Mouse (Mus musculus) kidney, embryonic 16.5 days (tissue): ENCODE measurements around the gene Atp6v0e2. TPM values are rescaled to one million over a fixed set of nuclear protein-coding genes. Genes with fewer than 3 reads are reported as not detected.

ENCODE experiments used
- ATAC-seq: fragments of 200-750 bp; cut with Nextera tagmentation; 2 replicates; pipeline ENCODE4 v1.8.0; 2017; ENCODE audit warnings: moderate TSS enrichment; ENCODE audit not compliant: low FRiP score, low TSS enrichment
- H3K27ac ChIP-seq: fragments of 300-500 bp; sonication (generic); 2 replicates; pipeline ENCODE4 v1.5.1; 2014; ENCODE audit warnings: low read length
- H3K27me3 ChIP-seq: fragments of 300-500 bp; sonication (generic); 2 replicates; pipeline ENCODE4 v1.6.1; 2014; ENCODE audit warnings: low read length, control low read depth, mixed read lengths; ENCODE audit not compliant: insufficient read depth
- H3K36me3 ChIP-seq: fragments of 300-500 bp; sonication (generic); 2 replicates; pipeline ENCODE4 v1.6.1; 2014; ENCODE audit warnings: low read length, control low read depth, mixed read lengths; ENCODE audit not compliant: insufficient read depth
- H3K4me1 ChIP-seq: fragments of 300-500 bp; sonication (generic); 2 replicates; pipeline ENCODE4 v1.6.1; 2014; ENCODE audit warnings: low read length, control low read depth, mixed read lengths; ENCODE audit not compliant: insufficient read depth
- H3K4me2 ChIP-seq: fragments of 300-500 bp; sonication (generic); replicated peaks from 2 replicates; pipeline ENCODE4 v1.6.1; 2014; ENCODE audit warnings: low read depth, low read length
- H3K4me3 ChIP-seq: fragments of 300-500 bp; sonication (generic); 2 replicates; pipeline ENCODE4 v1.5.1; 2014; ENCODE audit warnings: mild to moderate bottlenecking, low read length
- H3K9ac ChIP-seq: fragments of 300-500 bp; sonication (generic); replicated peaks from 2 replicates; pipeline ENCODE4 v1.6.1; 2014; ENCODE audit warnings: low read length
- H3K9me3 ChIP-seq: fragments of 300-500 bp; sonication (generic); 2 replicates; pipeline ENCODE4 v1.6.1; 2016; ENCODE audit warnings: low read length, control low read depth
- WGBS: fragments of 180-500 bp; shearing (Covaris S2); extraction: QIAGEN DNeasy Blood & Tissue Kit; methylation state at CpG from one replicate; pipeline ENCODE4 v1.1.7; 2014; 5-methylcytosine and 5-hydroxymethylcytosine counted together
- polyA plus RNA-seq: library from polyadenylated mRNA; unstranded; fragments of >200 nt; fragmentation: Nextera tagmentation; extraction: Ambion mirVana; gene quantifications from 2 replicates; pipeline ENCODE4 v1.2.1, GENCODE M21; 2015

Gene Atp6v0e2
- polyA plus RNA-seq, 1 experiment from 2014 or later: 33.8 TPM

DNA sequence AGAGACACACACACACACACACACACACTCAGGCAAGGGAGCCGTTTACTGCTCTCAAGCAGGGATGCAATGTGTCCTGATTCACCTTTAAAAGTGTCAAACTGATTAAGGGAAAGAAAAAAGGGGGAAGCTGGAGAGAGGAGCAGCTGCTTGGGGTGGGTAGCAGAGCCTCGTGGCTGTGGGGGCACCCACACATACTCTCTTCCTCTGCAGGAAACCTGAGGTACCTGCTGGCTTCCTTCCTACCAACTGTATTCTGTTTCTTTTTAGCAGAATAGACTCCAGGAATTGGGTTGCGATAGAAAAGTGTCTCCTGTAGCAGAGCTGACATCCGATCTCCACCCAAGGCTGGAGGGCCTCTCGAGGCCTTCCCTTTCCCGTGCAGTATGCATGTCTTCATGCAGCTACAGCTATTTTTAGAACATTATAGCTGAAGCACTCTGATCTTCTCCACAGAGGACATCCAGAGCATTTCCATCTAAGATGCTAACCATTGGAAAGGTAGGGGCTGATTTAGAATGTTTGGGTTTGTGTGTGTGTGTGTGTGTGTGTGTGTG lies 51.9 kb downstream of the Atp6v0e2 start, which contains the start of gene Gm45021:
Gene Gm45021 (plus strand): TSS at position 417 of the 557 bp plus-strand sequence.
- WGBS: 11% methylated on average over 6 of the region's 6 CpGs
- ATAC-seq: no peak
- H3K4me2 ChIP-seq: no peak within 1 kb of the TSS
- no peaks in the 10 kb centered on the region for H3K27me3 ChIP-seq
- peaks cover 20% of the 10 kb centered on the region; the same call in 1 of the 2 replicates for H3K4me1 ChIP-seq
- H3K9ac ChIP-seq: 0 out of 2 replicates have a peak within 1 kb of the TSS, but pooled peaks have one; percentile 29
- peak within 1 kb of the TSS; percentile 6; the same call in 1 of the 2 replicates for H3K27ac ChIP-seq
- H3K36me3 ChIP-seq: no peaks in the 10 kb centered on the region
- no peaks in the 10 kb centered on the region for H3K9me3 ChIP-seq
- H3K4me3 ChIP-seq: no peak within 1 kb of the TSS

Other genes with a start within 250 kb of the Atp6v0e2 start
- gene Krba1, start 142.0 kb upstream of the Atp6v0e2 start, polyA plus RNA-seq: 22.7 and 26.4 TPM in 2 replicates
- 32.0 and 33.9 TPM in 2 replicates for gene Zfp467, start 91.8 kb upstream of the Atp6v0e2 start, polyA plus RNA-seq
- gene Sspo, start 89.4 kb upstream of the Atp6v0e2 start, polyA plus RNA-seq: 0.36 and 0.97 TPM in 2 replicates
- 14.3 and 14.5 TPM in 2 replicates for gene Lrrc61, start 17.2 kb downstream of the Atp6v0e2 start, polyA plus RNA-seq
- gene Rarres2, start 35.2 kb downstream of the Atp6v0e2 start, polyA plus RNA-seq: 64.5 and 76.1 TPM in 2 replicates
- gene Gm45021, start 52.0 kb downstream of the Atp6v0e2 start, polyA plus RNA-seq: not detected in 2 replicates
- gene Repin1, start 56.3 kb downstream of the Atp6v0e2 start, polyA plus RNA-seq: 52.9 and 59.3 TPM in 2 replicates
- 0.69 TPM in 1 of 2 replicates, not detected in the other for gene Gm44965, start 56.3 kb downstream of the Atp6v0e2 start, polyA plus RNA-seq
- gene Zfp775, start 64.4 kb downstream of the Atp6v0e2 start, polyA plus RNA-seq: 7.5 and 9.3 TPM in 2 replicates
- gene AI854703, start 89.1 kb downstream of the Atp6v0e2 start, polyA plus RNA-seq: 4.3 and 5.4 TPM in 2 replicates
- 3.5 TPM in 2 replicates for gene Gimap8, start 109.6 kb downstream of the Atp6v0e2 start, polyA plus RNA-seq
- gene Gimap9, start 138.5 kb downstream of the Atp6v0e2 start, polyA plus RNA-seq: 12.7 and 14.8 TPM in 2 replicates
- gene Gimap4, start 146.9 kb downstream of the Atp6v0e2 start, polyA plus RNA-seq: 84.6 and 86.0 TPM in 2 replicates
- 59.4 and 67.3 TPM in 2 replicates for gene Gimap6, start 170.6 kb downstream of the Atp6v0e2 start, polyA plus RNA-seq
- gene Gm28053, start 181.0 kb downstream of the Atp6v0e2 start, polyA plus RNA-seq: 1.4 and 2.4 TPM in 2 replicates
- not detected in 2 replicates for gene Gimap7, start 181.0 kb downstream of the Atp6v0e2 start, polyA plus RNA-seq
- gene Gimap1, start 201.4 kb downstream of the Atp6v0e2 start, polyA plus RNA-seq: 39.5 and 43.2 TPM in 2 replicates
- 18.0 and 19.9 TPM in 2 replicates for gene Gimap5, start 208.6 kb downstream of the Atp6v0e2 start, polyA plus RNA-seq
- 0.19 TPM in 1 of 2 replicates, not detected in the other for gene Gimap3, start 233.2 kb downstream of the Atp6v0e2 start, polyA plus RNA-seq